ENCODE assay signal across 8 mouse cellular contexts in the genomic region with DNA sequence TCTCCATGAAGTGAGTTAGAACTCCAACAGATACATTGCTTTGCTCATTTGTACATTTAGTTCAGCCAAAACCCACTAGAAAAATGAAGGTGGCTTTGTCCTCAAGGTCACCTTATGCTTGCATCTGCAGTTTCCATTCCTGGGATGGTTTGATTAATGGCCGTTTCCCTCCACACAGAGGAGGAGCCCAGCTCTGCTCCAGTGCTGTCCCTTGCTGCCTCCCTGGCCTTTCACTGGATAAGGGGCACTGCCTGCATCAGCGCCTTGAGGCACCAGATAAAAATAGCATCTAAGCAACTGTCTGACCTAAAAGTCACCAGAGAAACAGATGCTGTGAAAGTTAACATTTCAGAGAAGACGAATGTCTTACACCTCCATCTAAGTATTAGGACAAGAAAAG. TPM values are rescaled to one million over a fixed set of nuclear protein-coding genes. Genes with fewer than 3 reads are reported as not detected.
DNase-seq lines count a peak whose midpoint lies in the region; ATAC-seq and TF ChIP-seq lines count a peak whose summit lies in the region.

No protein-coding gene starts in this region.

- H3K27ac ChIP-seq in hindbrain, embryonic 13.5 days, result peak overlapping the region; percentile 85
- H3K27ac ChIP-seq in midbrain, embryonic 11.5 days (ENCODE audit: low read depth, low read length), result peak overlapping the region; percentile 82

- no peak for ATAC-seq in hindbrain, embryonic 13.5 days (ENCODE audit: low FRiP score)
- ATAC-seq in midbrain, embryonic 11.5 days (ENCODE audit: low FRiP score), result no peak
- ATAC-seq in monocyte, adult 5-6 weeks (replicated peaks; ENCODE audit: insufficient number of reproducible peaks, low FRiP score, low TSS enrichment, poor library complexity, severe bottlenecking), result no peak
- ATAC-seq in megakaryocyte, adult 5-6 weeks (ENCODE audit: poor library complexity, severe bottlenecking), result no peak

- peak; percentile 31 for DNase-seq in gastrocnemius, adult 18-20 months (ENCODE audit: low spot score)
- no peak for DNase-seq in gastrocnemius, postnatal 36 days
- peak; percentile 56 for DNase-seq in brain, embryonic 14.5 days (ENCODE audit: low read depth)
- peak; percentile 90 for DNase-seq in midbrain, embryonic 11.5 days (ENCODE audit: low spot score, missing footprints)
- DNase-seq in right cerebral cortex, postnatal 4 days, result no peak

- TF ChIP-seq CTCF in brain, embryonic 14.5 days (IDR thresholded peaks at IDR 0.05; ENCODE audit: borderline replicate concordance, extremely low read depth, insufficient read depth, insufficient read length), result no peak

- H3K4me1 ChIP-seq in hindbrain, embryonic 13.5 days (replicated peaks), result peaks cover 72% of the 10 kb centered on the region
- peaks cover 54% of the 10 kb centered on the region for H3K4me1 ChIP-seq in midbrain, embryonic 11.5 days (ENCODE audit: control insufficient read depth, insufficient read depth, low read length)

- H3K4me2 ChIP-seq in hindbrain, embryonic 13.5 days, result peak overlapping the region; percentile 49
- peak overlapping the region; percentile 40 for H3K4me2 ChIP-seq in midbrain, embryonic 11.5 days

- 0 out of 2 replicates have a peak, but pooled peaks have one; percentile 13 for TF ChIP-seq POLR2A in brain, embryonic 14.5 days (IDR thresholded peaks at IDR 0.05; ENCODE audit: borderline replicate concordance, extremely low read depth, insufficient read depth, insufficient read length, poor library complexity, severe bottlenecking)

- H3K9ac ChIP-seq in hindbrain, embryonic 13.5 days, result peak overlapping the region; percentile 56; the same call in 1 of the 2 replicates
- peak overlapping the region; percentile 33; the same call in 1 of the 2 replicates for H3K9ac ChIP-seq in midbrain, embryonic 11.5 days (ENCODE audit: low read length)

- intact Hi-C loops in gastrocnemius, postnatal 36 days (cut with DNase I), result no loop called here

- H3K4me3 ChIP-seq in hindbrain, embryonic 13.5 days, result peak overlapping the region; percentile 24
- no peak overlapping the region for H3K4me3 ChIP-seq in midbrain, embryonic 11.5 days (ENCODE audit: low read depth, low read length)

- no peaks in the 10 kb centered on the region for H3K36me3 ChIP-seq in hindbrain, embryonic 13.5 days
- H3K36me3 ChIP-seq in midbrain, embryonic 11.5 days (ENCODE audit: control insufficient read depth, insufficient read depth, low read length), result no peaks in the 10 kb centered on the region

- 15% methylated on average over 3 of the region's 3 CpGs for WGBS in hindbrain, embryonic 13.5 days
- WGBS in midbrain, embryonic 11.5 days, result 24% methylated on average over 3 of the region's 3 CpGs

- no peaks in the 10 kb centered on the region for H3K27me3 ChIP-seq in hindbrain, embryonic 13.5 days
- H3K27me3 ChIP-seq in midbrain, embryonic 11.5 days (ENCODE audit: control insufficient read depth, insufficient read depth, low read length), result peaks cover 8% of the 10 kb centered on the region

- no peaks in the 10 kb centered on the region for H3K9me3 ChIP-seq in hindbrain, embryonic 13.5 days
- H3K9me3 ChIP-seq in midbrain, embryonic 11.5 days (ENCODE audit: control insufficient read depth, low read length), result no peaks in the 10 kb centered on the region

RNA-seq across cellular contexts. Expression of a gene that starts 4.0 kb away (rescaled TPM):
- 100 to 1,000 TPM; 111 to 112 TPM for total RNA-seq in gastrocnemius, adult 18-20 months (2021)
- total RNA-seq in gastrocnemius, postnatal 36 days (2021), result 100 to 1,000 TPM; 125 to 142 TPM
- polyA plus RNA-seq in brain, embryonic 14.5 days (2012; rRNA removed), result 75.9 and 150 TPM in 2 replicates
- 150 and 151 TPM in 2 replicates for polyA plus RNA-seq in hindbrain, embryonic 13.5 days (2015; fragmentation: Nextera tagmentation; extraction: Ambion mirVana)
- polyA plus RNA-seq in midbrain, embryonic 11.5 days (2014; fragmentation: Nextera tagmentation; extraction: Ambion mirVana), result 49.8 and 58.3 TPM in 2 replicates
- not detected in 3 replicates for total RNA-seq in monocyte, adult 5-6 weeks (2017)
- total RNA-seq in megakaryocyte, adult 5-6 weeks (2015), result not detected in 2 replicates
- total RNA-seq in megakaryocyte, adult 5-6 weeks (2017), result not detected in 2 replicates

RNA-seq across cellular contexts. Expression of a gene that starts 32.1 kb away (rescaled TPM):
- not detected for total RNA-seq in gastrocnemius, adult 18-20 months (2021)
- total RNA-seq in gastrocnemius, postnatal 36 days (2021), result under 1 TPM in 1 of 2 experiments, not detected in 1; 0.56 TPM
- not detected in 2 replicates for polyA plus RNA-seq in brain, embryonic 14.5 days (2012; rRNA removed)
- polyA plus RNA-seq in hindbrain, embryonic 13.5 days (2015; fragmentation: Nextera tagmentation; extraction: Ambion mirVana), result not detected in 2 replicates
- 0.29 TPM in 1 of 2 replicates, not detected in the other for polyA plus RNA-seq in midbrain, embryonic 11.5 days (2014; fragmentation: Nextera tagmentation; extraction: Ambion mirVana)
- total RNA-seq in monocyte, adult 5-6 weeks (2017), result not detected in 3 replicates
- total RNA-seq in megakaryocyte, adult 5-6 weeks (2015), result not detected in 2 replicates
- not detected in 2 replicates for total RNA-seq in megakaryocyte, adult 5-6 weeks (2017)

Comparison
In these comparisons a context has a peak if more than half of its experiments do, and no peak if none do; other contexts are left out.
1. DNase-seq: peak in gastrocnemius, adult 18-20 months (single experiment), brain, embryonic 14.5 days (single experiment) and midbrain, embryonic 11.5 days (single experiment); none in gastrocnemius, postnatal 36 days (0 of 2) and right cerebral cortex, postnatal 4 days (single experiment).
2. RNA of a gene that starts 4.0 kb away (total RNA-seq): 125 to 142 TPM in gastrocnemius, postnatal 36 days and 111 to 112 TPM in gastrocnemius, adult 18-20 months; not detected in monocyte, adult 5-6 weeks and not detected in megakaryocyte, adult 5-6 weeks; every median in the first group is over 100 times any median in the second.